Mouse (Mus musculus) embryonic fibroblast, embryonic 13.5 days (primary cell): ENCODE data around the gene Gm49486. TPM values are rescaled to one million over a fixed set of nuclear protein-coding genes. Genes with fewer than 3 reads are reported as not detected.
A peak's percentile ranks its signal among the peaks of the same experiment; 100 is the strongest.
"Not testable (repeated sequence)": the region's sequence is repeated elsewhere in the genome, so short reads cannot be mapped to it uniquely, and the experiment has no call there.

ENCODE experiments used
- H3K27ac ChIP-seq: 2 replicates; pipeline ENCODE4 v1.5.1; 2012; ENCODE audit warnings: low read length, control low read depth, inconsistent platforms; ENCODE audit not compliant: insufficient read depth
- H3K4me1 ChIP-seq: 2 replicates; pipeline ENCODE4 v1.6.1; 2011; ENCODE audit warnings: low read length; ENCODE audit not compliant: control insufficient read depth, insufficient read depth
- H3K4me3 ChIP-seq: 2 replicates; pipeline ENCODE4 v1.5.1; 2011; ENCODE audit warnings: mild to moderate bottlenecking, control low read depth, low read length; ENCODE audit not compliant: insufficient read depth
- CTCF ChIP-seq: IDR thresholded peaks from 2 replicates; pipeline ENCODE4 v1.5.1; 2011; ENCODE audit warnings: mild to moderate bottlenecking, control low read depth, low read length, moderate library complexity, borderline replicate concordance; ENCODE audit not compliant: insufficient read depth
- POLR2A ChIP-seq: IDR thresholded peaks from 2 replicates; pipeline ENCODE4 v1.6.1; 2011; ENCODE audit warnings: low read depth, mild to moderate bottlenecking, control low read depth, low read length, moderate library complexity
- polyA plus RNA-seq: library from polyadenylated mRNA; stranded (reverse); fragments of >200 nt; gene quantifications from 2 replicates; pipeline ENCODE4 v1.2.4, GENCODE M21; 2011; ENCODE audit warnings: low read depth; ENCODE audit not compliant: missing spikeins, insufficient read length

Gm49486 gene
- polyA plus RNA-seq, 1 experiment, result 0.77 TPM

- no peaks in the 10 kb centered on the region for H3K4me1 ChIP-seq
- TF ChIP-seq CTCF (no peak), POLR2A (no peak)
- no peak overlapping the region for H3K4me3 ChIP-seq
- no peak overlapping the region for H3K27ac ChIP-seq
These were observed 27.6 kb upstream of the Gm49486 start for GRCm38 (mm10) chr15:79201491-79202150.

GRCm38 (mm10) chr15:79202575-79202974 lies 26.6 kb upstream of the Gm49486 start:
- Histone ChIP-seq H3K4me1 (no peaks in the 10 kb centered on the region), H3K27ac (no peak overlapping the region), H3K4me3 (no peak overlapping the region)
- TF ChIP-seq CTCF, result no peak

GRCm38 (mm10) chr15:79208211-79208610 lies 21.0 kb upstream of the Gm49486 start:
- Histone ChIP-seq H3K27ac (no peak overlapping the region), H3K4me1 (no peaks in the 10 kb centered on the region), H3K4me3 (no peak overlapping the region)
- TF ChIP-seq POLR2A, result no peak

GRCm38 (mm10) chr15:79208758-79209439 lies 20.3 kb upstream of the Gm49486 start:
- Histone ChIP-seq H3K4me1 (no peaks in the 10 kb centered on the region), H3K4me3 (no peak overlapping the region), H3K27ac (no peak overlapping the region)
- no peak for TF ChIP-seq CTCF
- TF ChIP-seq POLR2A, result no peak

GRCm38 (mm10) chr15:79210357-79210756 lies 18.8 kb upstream of the Gm49486 start:
- no peak for TF ChIP-seq CTCF
- no peak for TF ChIP-seq POLR2A
- Histone ChIP-seq H3K4me1 (no peaks in the 10 kb centered on the region), H3K27ac (no peak overlapping the region), H3K4me3 (no peak overlapping the region)

GRCm38 (mm10) chr15:79212750-79213446 lies 16.3 kb upstream of the Gm49486 start:
- H3K4me1 ChIP-seq, result no peaks in the 10 kb centered on the region
- H3K4me3 ChIP-seq, result no peak overlapping the region
- TF ChIP-seq CTCF (no peak), POLR2A (no peak)
- no peak overlapping the region for H3K27ac ChIP-seq

- TF ChIP-seq CTCF, result no peak
- no peak for TF ChIP-seq POLR2A
- Histone ChIP-seq H3K4me1 (no peaks in the 10 kb centered on the region), H3K27ac (no peak overlapping the region), H3K4me3 (no peak overlapping the region)
These were observed 15.6 kb upstream of the Gm49486 start for GRCm38 (mm10) chr15:79213591-79213990.

GRCm38 (mm10) chr15:79216191-79216590 lies 13.0 kb upstream of the Gm49486 start:
- Histone ChIP-seq H3K4me3 (no peak overlapping the region), H3K27ac (no peak overlapping the region), H3K4me1 (no peaks in the 10 kb centered on the region)
- TF ChIP-seq POLR2A (no peak), CTCF (no peak)

GRCm38 (mm10) chr15:79219572-79219971 lies 9.6 kb upstream of the Gm49486 start:
- Histone ChIP-seq H3K4me1 (no peaks in the 10 kb centered on the region), H3K27ac (no peak overlapping the region), H3K4me3 (no peak overlapping the region)
- TF ChIP-seq CTCF (no peak), POLR2A (no peak)

GRCm38 (mm10) chr15:79223641-79224040 lies 5.5 kb upstream of the Gm49486 start:
- H3K27ac ChIP-seq, result no peak overlapping the region
- no peaks in the 10 kb centered on the region for H3K4me1 ChIP-seq
- H3K4me3 ChIP-seq, result no peak overlapping the region
- TF ChIP-seq POLR2A (no peak), CTCF (no peak)

GRCm38 (mm10) chr15:79224685-79225084 lies 4.5 kb upstream of the Gm49486 start:
- Histone ChIP-seq H3K4me1 (no peaks in the 10 kb centered on the region), H3K27ac (no peak overlapping the region), H3K4me3 (no peak overlapping the region)
- TF ChIP-seq CTCF (peak; percentile 57), POLR2A (no peak)

GRCm38 (mm10) chr15:79225780-79226179 lies 3.4 kb upstream of the Gm49486 start:
- not testable (repeated sequence) for H3K27ac ChIP-seq, H3K4me1 ChIP-seq, H3K4me3 ChIP-seq
